Mouse (Mus musculus): ENCODE data around the gene Furin. TPM values are rescaled to one million over a fixed set of nuclear protein-coding genes. Genes with fewer than 3 reads are reported as not detected.

Gene Furin
- polyA plus RNA-seq, 1 experiment from 2014 or later: 3.9 TPM

GRCm38 (mm10) chr7:80386235-80386930, 18.9 kb downstream of the Furin start:
- peaks cover 13% of the 10 kb centered on the region for H3K36me3 ChIP-seq (ENCODE audit: control insufficient read depth, insufficient read depth, low read length)
- no peak overlapping the region for H3K9ac ChIP-seq (ENCODE audit: low read length)
- no peaks in the 10 kb centered on the region for H3K4me1 ChIP-seq (ENCODE audit: control insufficient read depth, insufficient read depth, low read length)
- no peak overlapping the region for H3K27ac ChIP-seq (ENCODE audit: low read depth, low read length)
- H3K4me2 ChIP-seq (ENCODE audit: low read length): no peak overlapping the region
- ATAC-seq: peak; percentile 86
- H3K27me3 ChIP-seq (replicated peaks; ENCODE audit: control insufficient read depth, insufficient read depth, low read length): peaks cover 19% of the 10 kb centered on the region
- H3K4me3 ChIP-seq (ENCODE audit: low read depth, low read length): no peak overlapping the region
- 41% methylated on average over 18 of the region's 18 CpGs for WGBS
- peak; percentile 92 for DNase-seq (ENCODE audit: low spot score)
- H3K9me3 ChIP-seq (replicated peaks; ENCODE audit: control insufficient read depth, low read length): no peaks in the 10 kb centered on the region

DNA sequence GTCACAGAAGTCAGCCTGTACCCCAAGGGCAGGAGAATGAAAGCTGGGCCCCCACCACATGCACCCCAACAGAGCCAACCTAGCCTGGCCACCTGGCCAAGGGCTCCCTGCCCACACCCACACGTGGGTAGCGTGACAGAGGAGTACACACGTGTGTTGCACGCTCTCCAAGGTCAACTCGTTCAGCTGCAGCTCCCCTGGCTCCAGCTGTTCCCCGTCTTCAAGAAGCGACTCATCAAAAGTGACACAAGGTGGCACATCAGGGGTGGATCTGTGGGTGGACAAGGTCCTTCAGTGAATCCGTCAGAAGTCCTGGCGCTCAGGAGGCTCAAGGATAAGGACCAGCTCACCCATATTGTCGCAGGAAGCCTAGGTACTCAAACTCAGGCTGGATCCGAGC, 22.3 kb downstream of the Furin start:
- ATAC-seq: no peak

GRCm38 (mm10) chr7:80379531-80379930, 25.7 kb downstream of the Furin start:
- Histone ChIP-seq H3K27ac (ENCODE audit: low read depth, low read length) (no peak overlapping the region), H3K4me1 (ENCODE audit: control insufficient read depth, insufficient read depth, low read length) (no peaks in the 10 kb centered on the region), H3K36me3 (ENCODE audit: control insufficient read depth, insufficient read depth, low read length) (no peaks in the 10 kb centered on the region), H3K4me2 (ENCODE audit: low read length) (no peak overlapping the region), H3K9me3 (replicated peaks; ENCODE audit: control insufficient read depth, low read length) (no peaks in the 10 kb centered on the region), H3K9ac (ENCODE audit: low read length) (no peak overlapping the region), H3K4me3 (ENCODE audit: low read depth, low read length) (no peak overlapping the region), H3K27me3 (replicated peaks; ENCODE audit: control insufficient read depth, insufficient read depth, low read length) (no peaks in the 10 kb centered on the region)
- WGBS: 67% methylated on average over 13 of the region's 13 CpGs
- ATAC-seq (no peak), DNase-seq (ENCODE audit: low spot score) (no peak)

More for the DNA sequence above, 22.3 kb downstream of the Furin start:
- Histone ChIP-seq H3K4me2 (ENCODE audit: low read length) (no peak overlapping the region), H3K9ac (ENCODE audit: low read length) (no peak overlapping the region), H3K27me3 (replicated peaks; ENCODE audit: control insufficient read depth, insufficient read depth, low read length) (peaks cover 15% of the 10 kb centered on the region), H3K4me3 (ENCODE audit: low read depth, low read length) (no peak overlapping the region), H3K36me3 (ENCODE audit: control insufficient read depth, insufficient read depth, low read length) (no peaks in the 10 kb centered on the region), H3K27ac (ENCODE audit: low read depth, low read length) (no peak overlapping the region), H3K4me1 (ENCODE audit: control insufficient read depth, insufficient read depth, low read length) (no peaks in the 10 kb centered on the region), H3K9me3 (replicated peaks; ENCODE audit: control insufficient read depth, low read length) (no peaks in the 10 kb centered on the region)
- 80% methylated on average over 11 of the region's 11 CpGs for WGBS
- DNase-seq (ENCODE audit: low spot score): no peak

- H3K4me3 ChIP-seq (ENCODE audit: low read depth, low read length): no peak overlapping the region
- H3K27me3 ChIP-seq (replicated peaks; ENCODE audit: control insufficient read depth, insufficient read depth, low read length): no peaks in the 10 kb centered on the region
- WGBS: 39% methylated on average over 6 of the region's 6 CpGs
- H3K4me2 ChIP-seq (ENCODE audit: low read length): no peak overlapping the region
- DNase-seq (ENCODE audit: low spot score): peak; percentile 42
- H3K9me3 ChIP-seq (replicated peaks; ENCODE audit: control insufficient read depth, low read length): no peaks in the 10 kb centered on the region
- H3K27ac ChIP-seq (ENCODE audit: low read depth, low read length): no peak overlapping the region
- H3K9ac ChIP-seq (ENCODE audit: low read length): no peak overlapping the region
- ATAC-seq: no peak
- H3K4me1 ChIP-seq (ENCODE audit: control insufficient read depth, insufficient read depth, low read length): no peaks in the 10 kb centered on the region
- no peaks in the 10 kb centered on the region for H3K36me3 ChIP-seq (ENCODE audit: control insufficient read depth, insufficient read depth, low read length)
Observed at GRCm38 (mm10) chr7:80377471-80377870, 27.8 kb downstream of the Furin start.

DNA sequence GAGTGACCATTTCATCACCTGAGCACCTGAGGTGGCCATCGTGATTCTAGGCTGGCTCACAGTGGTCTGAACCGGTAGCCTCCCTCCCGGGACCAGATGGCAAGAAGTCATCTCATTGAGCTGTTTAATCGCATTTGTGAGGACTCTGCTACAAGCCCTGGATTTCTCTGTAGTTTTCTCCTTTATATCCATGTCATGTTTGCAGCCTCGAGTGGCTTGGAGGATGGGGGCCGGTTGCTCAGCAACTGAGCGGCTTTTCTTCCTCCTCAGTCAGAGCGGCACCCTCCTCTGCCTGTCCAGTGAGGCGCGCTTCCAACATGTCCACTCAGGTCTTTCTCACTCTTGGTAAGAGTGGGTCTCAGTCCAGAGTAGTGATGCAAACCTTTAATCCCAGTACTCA, 29.0 kb downstream of the Furin start:
- H3K9me3 ChIP-seq (replicated peaks; ENCODE audit: control insufficient read depth, low read length): no peaks in the 10 kb centered on the region
- 79% methylated on average over 10 of the region's 10 CpGs for WGBS
- no peaks in the 10 kb centered on the region for H3K36me3 ChIP-seq (ENCODE audit: control insufficient read depth, insufficient read depth, low read length)
- no peak overlapping the region for H3K9ac ChIP-seq (ENCODE audit: low read length)
- no peaks in the 10 kb centered on the region for H3K4me1 ChIP-seq (ENCODE audit: control insufficient read depth, insufficient read depth, low read length)
- no peak overlapping the region for H3K4me2 ChIP-seq (ENCODE audit: low read length)
- DNase-seq (ENCODE audit: low spot score) (no peak), ATAC-seq (no peak)
- no peak overlapping the region for H3K4me3 ChIP-seq (ENCODE audit: low read depth, low read length)
- no peak overlapping the region for H3K27ac ChIP-seq (ENCODE audit: low read depth, low read length)
- H3K27me3 ChIP-seq (replicated peaks; ENCODE audit: control insufficient read depth, insufficient read depth, low read length): no peaks in the 10 kb centered on the region

DNA sequence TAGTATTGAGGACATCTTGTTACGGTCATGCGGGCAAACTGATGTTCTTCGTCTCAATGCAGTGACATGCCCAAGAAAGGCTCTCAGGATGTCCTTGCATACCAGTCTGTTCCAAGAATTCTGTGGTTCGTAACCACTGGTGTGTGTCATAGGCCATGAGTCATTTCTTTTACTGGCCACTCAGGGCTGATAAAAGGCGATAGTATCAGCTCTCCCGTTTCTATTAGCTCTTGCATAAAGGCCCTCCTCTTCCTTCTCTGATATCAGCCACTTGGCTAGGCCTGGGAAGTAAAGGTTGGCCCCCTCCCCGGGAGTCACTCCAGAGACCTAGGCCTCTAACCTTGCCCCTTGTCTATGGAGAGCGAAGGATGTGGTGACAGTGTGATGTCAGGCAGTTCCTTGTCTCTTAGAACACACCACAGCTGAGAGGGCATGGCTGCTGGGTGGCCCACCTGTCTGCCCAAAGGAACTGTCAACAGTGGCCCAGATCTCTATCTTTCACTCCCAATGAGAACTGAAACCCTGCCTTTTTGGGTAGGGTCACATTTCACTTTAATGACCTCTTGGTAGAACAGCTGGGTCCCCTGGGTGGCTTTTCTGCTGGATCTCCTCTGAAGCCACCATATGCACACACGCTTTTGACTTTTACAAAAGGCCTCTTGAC, 29.7 kb downstream of the Furin start:
- H3K27ac ChIP-seq (ENCODE audit: low read depth, low read length): no peak overlapping the region
- H3K9me3 ChIP-seq (replicated peaks; ENCODE audit: control insufficient read depth, low read length): no peaks in the 10 kb centered on the region
- no peaks in the 10 kb centered on the region for H3K4me1 ChIP-seq (ENCODE audit: control insufficient read depth, insufficient read depth, low read length)
- DNase-seq (ENCODE audit: low spot score) (no peak), ATAC-seq (no peak)
- H3K4me3 ChIP-seq (ENCODE audit: low read depth, low read length): no peak overlapping the region
- H3K9ac ChIP-seq (ENCODE audit: low read length): no peak overlapping the region
- no peaks in the 10 kb centered on the region for H3K36me3 ChIP-seq (ENCODE audit: control insufficient read depth, insufficient read depth, low read length)
- H3K4me2 ChIP-seq (ENCODE audit: low read length): no peak overlapping the region
- 87% methylated on average over 9 of the region's 9 CpGs for WGBS
- H3K27me3 ChIP-seq (replicated peaks; ENCODE audit: control insufficient read depth, insufficient read depth, low read length): no peaks in the 10 kb centered on the region

DNA sequence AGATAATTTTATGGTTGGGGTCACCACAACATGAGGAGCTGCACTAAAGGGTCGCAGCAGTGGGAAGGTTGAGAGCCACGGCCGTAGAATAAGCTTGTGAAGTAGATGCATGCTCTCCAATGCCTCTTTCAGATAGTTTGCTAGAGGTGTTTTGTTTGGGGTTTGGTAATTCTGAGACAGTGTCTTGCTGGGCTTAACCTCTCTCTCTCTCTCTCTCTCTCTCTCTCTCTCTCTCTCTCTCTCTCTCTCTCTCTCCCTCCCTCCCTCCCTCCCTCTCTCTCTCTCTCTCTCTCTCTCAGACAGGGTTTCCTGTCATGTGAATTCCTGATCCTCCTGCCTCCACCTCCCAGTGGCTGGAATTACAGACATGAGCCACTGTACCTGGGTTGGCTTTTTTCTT, 30.5 kb downstream of the Furin start:
- DNase-seq (ENCODE audit: low spot score) (no peak), ATAC-seq (no peak)
- Histone ChIP-seq H3K9me3 (replicated peaks; ENCODE audit: control insufficient read depth, low read length) (no peaks in the 10 kb centered on the region), H3K4me2 (ENCODE audit: low read length) (no peak overlapping the region), H3K27me3 (replicated peaks; ENCODE audit: control insufficient read depth, insufficient read depth, low read length) (no peaks in the 10 kb centered on the region), H3K9ac (ENCODE audit: low read length) (no peak overlapping the region), H3K4me1 (ENCODE audit: control insufficient read depth, insufficient read depth, low read length) (0 out of 2 replicates have a peak, but pooled peaks cover under 1% of the 10 kb centered on the region), H3K4me3 (ENCODE audit: low read depth, low read length) (no peak overlapping the region), H3K36me3 (ENCODE audit: control insufficient read depth, insufficient read depth, low read length) (no peaks in the 10 kb centered on the region), H3K27ac (ENCODE audit: low read depth, low read length) (no peak overlapping the region)
- WGBS: 89% methylated on average over 3 of the region's 3 CpGs

DNA sequence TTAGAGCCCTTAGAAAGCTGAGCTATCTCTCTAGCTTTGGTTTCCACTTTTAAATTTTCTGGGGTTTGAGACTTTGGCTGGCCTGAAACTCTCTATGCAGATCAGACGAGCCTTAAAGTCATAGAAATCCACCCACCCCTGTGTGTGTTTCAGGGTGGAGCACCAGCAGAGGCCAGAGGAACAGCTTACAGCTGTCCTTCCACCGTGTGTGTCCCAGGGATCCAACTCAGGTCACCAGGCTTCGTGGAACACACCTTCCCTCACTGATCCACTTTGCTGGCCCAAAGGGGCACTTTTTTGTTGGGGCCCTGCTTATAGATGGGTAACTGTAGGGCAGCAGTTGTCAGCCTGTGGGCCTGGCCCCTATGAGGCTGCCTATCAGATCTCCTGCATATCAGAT, 31.0 kb downstream of the Furin start:
- 0 out of 2 replicates have a peak, but pooled peaks cover 2% of the 10 kb centered on the region for H3K4me1 ChIP-seq (ENCODE audit: control insufficient read depth, insufficient read depth, low read length)
- no peak overlapping the region for H3K4me3 ChIP-seq (ENCODE audit: low read depth, low read length)
- H3K9ac ChIP-seq (ENCODE audit: low read length): no peak overlapping the region
- H3K4me2 ChIP-seq (ENCODE audit: low read length): no peak overlapping the region
- H3K27ac ChIP-seq (ENCODE audit: low read depth, low read length): no peak overlapping the region
- no peaks in the 10 kb centered on the region for H3K36me3 ChIP-seq (ENCODE audit: control insufficient read depth, insufficient read depth, low read length)
- no peaks in the 10 kb centered on the region for H3K9me3 ChIP-seq (replicated peaks; ENCODE audit: control insufficient read depth, low read length)
- WGBS: 58% methylated on average over 3 of the region's 3 CpGs
- no peaks in the 10 kb centered on the region for H3K27me3 ChIP-seq (replicated peaks; ENCODE audit: control insufficient read depth, insufficient read depth, low read length)
- DNase-seq (ENCODE audit: low spot score) (no peak), ATAC-seq (no peak)

DNA sequence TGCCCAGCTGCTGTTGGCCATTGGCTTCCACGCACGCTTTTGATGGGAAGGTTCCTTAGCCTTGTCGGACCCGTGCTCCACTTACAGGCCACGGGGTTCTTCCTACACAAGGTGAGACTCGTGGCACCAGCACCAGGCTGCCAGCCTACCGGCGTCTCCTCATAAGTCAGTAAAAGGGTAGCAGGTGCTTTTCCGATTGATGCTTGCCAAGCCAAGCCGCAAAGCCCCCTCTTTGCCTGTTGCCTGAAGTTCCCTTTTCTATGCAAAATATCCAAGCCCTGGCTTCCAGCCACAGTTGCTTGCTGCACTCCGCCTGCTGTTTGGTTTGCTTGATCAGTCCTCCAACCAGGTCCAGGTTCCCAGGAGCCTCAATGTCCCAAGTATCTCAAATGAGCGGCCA, 31.4 kb downstream of the Furin start:
- Histone ChIP-seq H3K9ac (ENCODE audit: low read length) (no peak overlapping the region), H3K4me3 (ENCODE audit: low read depth, low read length) (no peak overlapping the region), H3K27me3 (replicated peaks; ENCODE audit: control insufficient read depth, insufficient read depth, low read length) (no peaks in the 10 kb centered on the region), H3K36me3 (ENCODE audit: control insufficient read depth, insufficient read depth, low read length) (no peaks in the 10 kb centered on the region), H3K27ac (ENCODE audit: low read depth, low read length) (no peak overlapping the region), H3K4me2 (ENCODE audit: low read length) (no peak overlapping the region), H3K4me1 (ENCODE audit: control insufficient read depth, insufficient read depth, low read length) (0 out of 2 replicates have a peak, but pooled peaks cover 2% of the 10 kb centered on the region), H3K9me3 (replicated peaks; ENCODE audit: control insufficient read depth, low read length) (no peaks in the 10 kb centered on the region)
- peak; percentile 38 for DNase-seq (ENCODE audit: low spot score)
- no peak for ATAC-seq
- WGBS: 78% methylated on average over 12 of the region's 12 CpGs

Data from forebrain, embryonic 14.5 days (tissue).